Mouse (Mus musculus) stomach, embryonic 16.5 days (tissue): ENCODE measurements around the gene Moap1. TPM values are rescaled to one million over a fixed set of nuclear protein-coding genes. Genes with fewer than 3 reads are reported as not detected.

Experiments
- ATAC-seq: fragments of 200-750 bp; cut with Nextera tagmentation; 2 replicates; pipeline ENCODE4 v1.8.0; 2017; ENCODE audit warnings: moderate number of reproducible peaks, moderate TSS enrichment; ENCODE audit not compliant: insufficient read depth, low FRiP score
- H3K27ac ChIP-seq: fragments of 300-500 bp; sonication (generic); 2 replicates; pipeline ENCODE4 v1.5.1; 2014; ENCODE audit warnings: low read length
- H3K27me3 ChIP-seq: fragments of 300-500 bp; sonication (generic); 2 replicates; pipeline ENCODE4 v1.6.1; 2014; ENCODE audit warnings: low read length, control low read depth, mixed read lengths; ENCODE audit not compliant: control insufficient read depth, insufficient read depth
- H3K36me3 ChIP-seq: fragments of 300-500 bp; sonication (generic); 2 replicates; pipeline ENCODE4 v1.6.1; 2014; ENCODE audit warnings: low read length; ENCODE audit not compliant: control insufficient read depth, insufficient read depth
- H3K4me1 ChIP-seq: fragments of 300-500 bp; sonication (generic); 2 replicates; pipeline ENCODE4 v1.6.1; 2014; ENCODE audit warnings: low read length, control low read depth, mixed read lengths; ENCODE audit not compliant: control insufficient read depth, insufficient read depth
- H3K4me2 ChIP-seq: fragments of 300-500 bp; sonication (generic); 2 replicates; pipeline ENCODE4 v1.6.1; 2014; ENCODE audit warnings: low read depth, low read length, mixed read lengths
- H3K4me3 ChIP-seq: fragments of 300-500 bp; sonication (generic); replicated peaks from 2 replicates; pipeline ENCODE4 v1.5.1; 2014; ENCODE audit warnings: mild to moderate bottlenecking, low read length
- H3K9ac ChIP-seq: fragments of 300-500 bp; sonication (generic); 2 replicates; pipeline ENCODE4 v1.6.1; 2014; ENCODE audit warnings: low read length
- H3K9me3 ChIP-seq: fragments of 300-500 bp; sonication (generic); replicated peaks from 2 replicates; pipeline ENCODE4 v1.6.1; 2016; ENCODE audit warnings: low read length, control low read depth; ENCODE audit not compliant: control insufficient read depth
- WGBS: fragments of 180-500 bp; shearing (Covaris S2); extraction: QIAGEN DNeasy Blood & Tissue Kit; methylation state at CpG from one replicate; pipeline ENCODE4 v1.1.7; 2014; 5-methylcytosine and 5-hydroxymethylcytosine counted together
- polyA plus RNA-seq: library from polyadenylated mRNA; unstranded; fragments of >200 nt; fragmentation: Nextera tagmentation; extraction: Ambion mirVana; gene quantifications from 2 replicates; pipeline ENCODE4 v1.2.1, GENCODE M21; 2015

The Moap1 gene
- 19.8 and 22.9 TPM in 2 replicates for polyA plus RNA-seq

DNA sequence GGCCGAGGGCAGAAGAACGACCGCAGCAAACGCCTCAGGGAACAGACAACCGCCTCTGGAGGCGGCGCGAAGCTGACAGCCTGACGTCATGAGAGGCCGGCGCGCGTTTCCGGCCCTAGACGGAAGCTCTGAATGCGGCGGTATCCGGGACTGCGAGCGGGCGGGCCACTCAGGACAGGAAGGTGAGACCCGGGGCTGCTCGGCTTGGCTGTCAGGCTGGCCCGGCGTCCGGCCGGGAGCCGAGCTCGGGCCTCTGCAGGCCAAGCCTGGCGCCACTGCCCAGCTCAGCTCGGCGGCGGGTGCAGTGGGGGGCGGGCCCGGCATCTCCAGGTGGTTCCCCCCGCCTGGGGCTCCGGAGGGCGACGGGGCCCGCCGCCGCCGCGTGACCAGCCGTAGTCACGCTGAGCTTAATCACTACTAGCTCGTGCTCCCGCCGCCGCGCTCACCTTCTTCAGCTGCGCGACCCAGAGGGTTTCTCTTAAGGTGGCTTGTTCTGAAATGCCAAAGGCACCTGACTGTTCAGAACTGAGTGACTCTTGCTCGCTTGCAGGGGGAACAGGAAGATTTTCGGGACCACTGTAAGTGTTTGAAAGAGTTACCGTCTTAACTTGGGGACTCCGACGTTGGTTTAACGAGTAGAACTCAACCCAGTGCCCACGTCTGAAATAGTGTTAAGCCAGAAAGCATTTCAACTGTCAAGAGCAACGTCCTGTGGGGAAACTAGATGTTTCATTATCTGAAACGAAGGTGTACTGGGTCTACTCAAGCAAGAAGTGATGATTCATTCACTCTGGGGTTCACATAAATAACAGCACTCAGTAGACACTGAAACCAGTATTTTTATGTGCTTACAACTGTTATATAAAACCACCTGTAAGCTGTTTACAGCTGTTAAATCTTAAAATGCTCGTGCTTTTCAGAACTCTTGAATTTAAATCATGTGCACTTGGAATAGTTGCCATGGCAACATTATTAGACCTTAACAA, at the start of gene Moap1, which contains the start of gene Tmem251:
Moap1 (minus strand) TSS at position 73 of the 986 bp plus-strand sequence.
Tmem251 (plus strand) TSS at position 174 of the 986 bp plus-strand sequence.
- Histone ChIP-seq H3K27me3 (no peaks in the 10 kb centered on the region), H3K36me3 (no peaks in the 10 kb centered on the region), H3K4me3 (peak within 1 kb of the TSS; percentile 84), H3K4me2 (peak within 1 kb of the TSS; percentile 93), H3K4me1 (peaks cover 14% of the 10 kb centered on the region), H3K27ac (peak within 1 kb of the TSS; percentile 95), H3K9ac (peak within 1 kb of the TSS; percentile 91), H3K9me3 (no peaks in the 10 kb centered on the region)
- ATAC-seq, result peak; percentile 96
- whole genome bisulfite sequencing, result under 1% methylated on average over 63 of the region's 63 CpGs

DNA sequence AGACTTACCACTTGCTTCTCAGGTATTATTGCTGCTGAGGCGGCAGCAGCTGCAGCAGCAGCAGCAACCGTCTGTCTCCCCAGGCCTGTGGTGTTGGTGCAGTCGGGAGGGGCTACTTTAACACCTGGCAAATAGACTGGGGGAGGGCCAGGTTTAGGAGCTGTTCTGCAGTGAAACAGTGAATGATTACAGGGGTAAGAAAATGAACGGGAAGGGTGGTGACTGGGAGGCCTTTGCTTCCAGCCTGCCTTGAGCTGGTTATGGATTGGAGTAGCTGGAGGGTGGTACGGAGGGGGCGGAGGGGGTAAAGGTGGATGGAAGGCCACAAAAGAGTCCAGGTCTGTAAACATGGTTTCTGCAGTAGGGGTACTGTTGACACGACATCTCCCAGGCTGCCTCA, 44.5 kb upstream of the Moap1 start:
- H3K36me3 ChIP-seq, result peaks cover 22% of the 10 kb centered on the region
- no peak overlapping the region for H3K4me3 ChIP-seq
- H3K27me3 ChIP-seq, result no peaks in the 10 kb centered on the region
- H3K9me3 ChIP-seq, result no peaks in the 10 kb centered on the region
- WGBS, result 66% methylated on average over 7 of the region's 7 CpGs
- ATAC-seq, result no peak
- no peak overlapping the region for H3K4me2 ChIP-seq
- no peaks in the 10 kb centered on the region for H3K4me1 ChIP-seq
- no peak overlapping the region for H3K27ac ChIP-seq
- no peak overlapping the region for H3K9ac ChIP-seq

DNA sequence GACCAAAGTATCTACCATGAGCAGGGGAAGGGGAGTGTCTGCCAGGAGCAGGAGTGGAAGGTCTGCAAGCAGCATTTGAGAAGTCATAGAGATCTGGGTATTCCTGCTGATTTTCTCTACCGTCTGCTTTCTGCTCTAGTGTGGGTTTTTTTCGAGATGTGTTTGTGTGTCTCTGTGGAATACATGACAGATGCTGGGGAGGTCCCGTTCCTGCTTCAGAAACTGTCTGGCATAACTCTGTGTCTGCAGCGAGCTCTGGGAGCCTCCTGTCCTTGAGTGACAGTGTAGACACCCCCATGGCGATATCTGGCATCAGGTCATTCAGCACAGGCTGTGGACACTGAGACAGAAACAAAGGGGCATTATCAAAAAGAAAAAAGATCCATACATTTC, 42.1 kb upstream of the Moap1 start:
- H3K36me3 ChIP-seq, result peaks cover 18% of the 10 kb centered on the region
- no peak overlapping the region for H3K4me3 ChIP-seq
- H3K9me3 ChIP-seq, result no peaks in the 10 kb centered on the region
- no peaks in the 10 kb centered on the region for H3K27me3 ChIP-seq
- no peak overlapping the region for H3K4me2 ChIP-seq
- no peak overlapping the region for H3K27ac ChIP-seq
- no peak for ATAC-seq
- 81% methylated on average over 5 of the region's 5 CpGs for WGBS
- H3K4me1 ChIP-seq, result no peaks in the 10 kb centered on the region
- H3K9ac ChIP-seq, result no peak overlapping the region

DNA sequence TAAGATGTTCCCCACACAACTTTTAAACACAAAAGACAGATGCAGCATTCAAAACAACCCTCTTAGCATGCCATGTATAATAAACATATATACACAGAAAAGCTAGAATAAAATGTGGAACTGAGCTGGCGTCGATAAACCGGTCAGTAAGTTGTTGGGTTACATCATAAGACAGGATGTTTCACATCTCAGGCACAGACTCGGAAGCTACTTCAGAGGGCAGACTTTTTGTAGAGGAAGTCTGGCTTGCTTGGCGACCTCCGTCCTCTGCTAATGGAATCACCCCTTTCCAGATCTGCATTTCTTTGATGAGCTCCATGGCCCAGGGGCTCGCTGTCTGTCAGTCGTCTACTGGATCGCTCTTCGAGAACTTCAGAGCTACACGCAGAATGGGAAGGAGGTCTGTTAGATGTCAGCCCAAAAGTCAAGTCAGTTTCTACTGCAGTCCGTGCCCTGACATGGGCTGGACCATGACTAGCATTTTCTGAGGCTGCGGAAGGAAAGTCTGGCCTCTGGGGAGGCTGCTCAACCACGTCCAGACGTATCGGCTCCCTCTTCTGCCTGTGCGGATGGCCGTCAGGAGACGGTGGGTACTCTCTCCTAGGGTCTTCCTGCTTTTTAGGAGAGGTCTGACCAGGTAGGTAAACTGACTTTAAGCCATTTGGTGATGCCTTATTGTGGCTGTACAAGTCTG, 41.6 kb upstream of the Moap1 start:
- Histone ChIP-seq H3K4me2 (no peak overlapping the region), H3K9ac (no peak overlapping the region), H3K4me3 (no peak overlapping the region), H3K36me3 (peaks cover 18% of the 10 kb centered on the region), H3K27ac (no peak overlapping the region), H3K9me3 (no peaks in the 10 kb centered on the region), H3K4me1 (no peaks in the 10 kb centered on the region), H3K27me3 (no peaks in the 10 kb centered on the region)
- WGBS, result 85% methylated on average over 19 of the region's 19 CpGs
- no peak for ATAC-seq

DNA sequence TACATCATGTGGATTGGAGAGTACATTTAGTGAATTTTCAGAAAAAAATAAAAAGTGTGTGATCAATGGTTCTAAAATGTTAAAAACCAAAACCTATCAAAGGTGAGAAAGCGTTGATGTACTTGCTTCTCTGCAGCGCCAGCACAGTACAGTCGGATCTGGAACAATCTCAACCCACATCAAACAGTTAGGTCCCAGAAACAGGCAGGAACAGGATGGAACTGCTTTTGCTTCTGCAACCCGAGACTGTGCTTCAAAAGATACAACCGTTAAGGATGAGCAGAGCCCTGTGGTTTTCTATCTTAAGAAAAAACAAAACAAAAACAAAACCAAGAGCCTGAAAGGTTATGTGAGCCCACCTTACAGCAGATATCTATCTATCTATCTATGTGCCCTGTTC, 39.4 kb upstream of the Moap1 start:
- H3K36me3 ChIP-seq, result peaks cover 16% of the 10 kb centered on the region
- H3K4me3 ChIP-seq, result no peak overlapping the region
- no peak overlapping the region for H3K9ac ChIP-seq
- no peak overlapping the region for H3K4me2 ChIP-seq
- no peaks in the 10 kb centered on the region for H3K27me3 ChIP-seq
- H3K9me3 ChIP-seq, result no peaks in the 10 kb centered on the region
- WGBS, result 89% methylated on average over 5 of the region's 5 CpGs
- no peak for ATAC-seq
- H3K27ac ChIP-seq, result no peak overlapping the region
- no peaks in the 10 kb centered on the region for H3K4me1 ChIP-seq

DNA sequence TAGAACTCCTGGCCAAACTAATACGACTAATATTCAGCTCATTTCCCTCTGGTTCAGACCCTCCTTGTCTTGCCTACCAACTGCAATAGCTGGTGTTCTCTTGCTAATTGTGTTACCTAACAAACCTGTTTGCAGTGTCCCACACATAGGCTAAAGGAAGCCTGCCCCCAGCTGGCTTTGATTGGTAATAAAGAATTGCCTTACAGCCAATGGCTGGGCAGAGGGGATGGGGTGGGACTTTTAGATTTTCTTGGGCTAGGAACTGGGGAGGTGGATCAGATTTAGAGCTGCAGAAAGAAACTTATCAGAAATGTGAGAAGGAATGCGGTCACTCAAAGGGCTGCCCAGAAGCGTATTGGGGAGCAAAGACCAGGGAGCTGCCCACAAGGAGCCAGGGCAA, 36.0 kb upstream of the Moap1 start:
- Histone ChIP-seq H3K9me3 (no peaks in the 10 kb centered on the region), H3K4me3 (no peak overlapping the region), H3K27me3 (no peaks in the 10 kb centered on the region), H3K36me3 (peaks cover 8% of the 10 kb centered on the region; the same call in 1 of the 2 replicates), H3K27ac (no peak overlapping the region), H3K4me2 (no peak overlapping the region), H3K9ac (no peak overlapping the region), H3K4me1 (no peaks in the 10 kb centered on the region)
- peak; percentile 60; the same call in 1 of the 2 replicates for ATAC-seq
- 37% methylated on average over 3 of the region's 3 CpGs for WGBS

DNA sequence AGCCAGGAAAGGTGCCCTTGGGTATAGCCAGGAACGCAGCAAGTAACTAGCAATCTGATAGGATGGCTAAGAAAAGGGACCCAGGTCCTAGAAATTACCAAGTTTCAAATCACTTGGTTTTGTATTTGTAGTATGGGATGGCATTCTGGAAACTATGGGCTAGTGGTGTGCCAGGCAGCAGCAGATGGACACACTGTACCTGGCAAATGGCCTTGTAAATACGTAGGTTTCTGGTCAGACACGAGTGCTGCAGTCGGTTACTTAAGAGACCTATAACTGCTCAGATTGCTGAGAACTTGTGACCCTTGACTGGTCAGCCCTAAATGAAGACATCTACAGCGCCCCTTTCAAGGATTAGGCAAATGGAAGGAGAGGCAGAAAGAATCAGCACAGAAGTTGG, 34.7 kb upstream of the Moap1 start:
- no peaks in the 10 kb centered on the region for H3K27me3 ChIP-seq
- no peak overlapping the region for H3K9ac ChIP-seq
- H3K9me3 ChIP-seq, result no peaks in the 10 kb centered on the region
- WGBS, result 83% methylated on average over 5 of the region's 5 CpGs
- no peak overlapping the region for H3K27ac ChIP-seq
- no peak for ATAC-seq
- peaks cover 11% of the 10 kb centered on the region for H3K36me3 ChIP-seq
- H3K4me2 ChIP-seq, result no peak overlapping the region
- H3K4me3 ChIP-seq, result no peak overlapping the region
- H3K4me1 ChIP-seq, result no peaks in the 10 kb centered on the region

DNA sequence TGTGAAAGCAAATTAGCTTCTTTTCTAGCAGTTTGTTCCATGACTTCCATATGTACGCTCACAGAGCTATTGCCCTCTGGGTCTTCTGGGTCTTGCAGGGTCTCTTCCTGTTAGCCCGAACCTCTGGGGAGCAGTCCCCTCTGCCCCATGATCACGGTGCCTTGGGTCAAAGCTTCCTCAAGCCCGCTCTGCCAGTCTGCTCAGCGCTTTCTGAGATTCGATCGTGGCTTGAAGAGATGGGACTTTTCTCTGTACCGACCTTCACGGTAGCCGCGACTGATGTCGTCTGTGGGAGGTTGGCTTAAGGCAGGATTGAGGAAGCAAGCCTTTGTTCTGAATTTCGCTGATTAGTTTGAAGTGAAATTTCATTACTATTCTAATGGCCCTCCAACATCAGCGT, 32.6 kb upstream of the Moap1 start:
- H3K27me3 ChIP-seq, result no peaks in the 10 kb centered on the region
- no peak overlapping the region for H3K4me2 ChIP-seq
- H3K4me1 ChIP-seq, result no peaks in the 10 kb centered on the region
- no peak overlapping the region for H3K27ac ChIP-seq
- 87% methylated on average over 14 of the region's 14 CpGs for WGBS
- H3K9ac ChIP-seq, result no peak overlapping the region
- ATAC-seq, result no peak
- no peak overlapping the region for H3K4me3 ChIP-seq
- no peaks in the 10 kb centered on the region for H3K9me3 ChIP-seq
- H3K36me3 ChIP-seq, result peaks cover 21% of the 10 kb centered on the region

DNA sequence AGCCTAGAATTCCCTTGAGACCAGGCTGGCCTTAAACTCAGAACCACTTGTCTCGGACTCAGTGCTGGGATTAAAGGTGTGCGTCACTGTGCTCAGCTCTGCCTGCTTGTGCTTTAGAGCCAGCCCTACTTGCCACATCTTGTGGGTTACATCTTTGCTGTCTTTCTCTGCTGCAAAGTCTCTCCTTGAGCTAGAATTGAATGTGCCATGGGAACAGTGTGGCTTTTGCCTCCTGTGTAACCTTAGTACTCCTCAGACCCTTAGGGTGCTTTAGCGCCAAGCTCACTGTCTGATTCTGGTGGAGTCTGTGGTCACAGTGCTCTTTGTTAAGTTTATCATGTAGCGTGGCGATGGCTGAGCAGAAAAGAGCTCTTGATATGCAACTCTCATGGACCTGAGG, 29.2 kb upstream of the Moap1 start:
- WGBS, result 92% methylated on average over 5 of the region's 5 CpGs

More for the DNA sequence above, 29.2 kb upstream of the Moap1 start:
- no peaks in the 10 kb centered on the region for H3K27me3 ChIP-seq
- no peak overlapping the region for H3K4me3 ChIP-seq
- no peak overlapping the region for H3K9ac ChIP-seq
- no peaks in the 10 kb centered on the region for H3K9me3 ChIP-seq
- H3K36me3 ChIP-seq, result peaks cover 37% of the 10 kb centered on the region
- H3K27ac ChIP-seq, result no peak overlapping the region
- H3K4me1 ChIP-seq, result no peaks in the 10 kb centered on the region
- no peak overlapping the region for H3K4me2 ChIP-seq
- ATAC-seq, result no peak
